Mouse (Mus musculus): ENCODE data around the gene Coil. TPM values are rescaled to one million over a fixed set of nuclear protein-coding genes. Genes with fewer than 3 reads are reported as not detected.

The Coil gene
- polyA plus RNA-seq, 2 experiments = 2.6 to 4.0 TPM

DNA sequence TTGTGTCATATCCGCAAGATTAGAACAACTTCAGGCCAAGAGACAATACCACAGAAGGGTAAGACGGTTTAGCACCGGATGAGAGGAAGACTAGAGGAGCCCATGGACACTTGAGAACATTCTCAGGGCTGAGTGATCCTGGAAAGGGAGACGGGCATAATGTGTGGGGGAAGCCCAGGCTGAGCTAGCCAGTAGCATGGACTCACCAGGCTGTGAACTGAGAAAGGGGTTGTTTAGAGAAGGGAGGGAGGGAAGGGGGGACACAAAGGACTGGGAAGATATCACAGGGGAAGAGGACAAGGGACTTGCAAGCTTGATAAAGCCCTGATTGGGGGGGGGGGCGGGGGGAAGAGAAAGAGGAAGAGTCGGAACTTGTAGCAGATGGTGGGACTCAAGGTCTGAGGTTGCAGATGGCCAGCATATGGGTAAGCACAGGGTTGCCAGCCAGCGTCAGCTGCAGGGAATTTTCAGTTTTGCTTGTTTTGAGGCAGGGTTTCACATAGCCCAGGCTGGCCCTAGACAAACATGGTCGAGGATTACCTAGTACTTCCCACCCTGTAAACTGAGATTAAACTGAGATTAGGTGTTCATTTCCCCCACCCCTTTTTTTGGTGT is 24.0 kb upstream of the Coil start:
- ATAC-seq (ENCODE audit: insufficient read depth) = no peak
- DNase-seq (ENCODE audit: low read depth in 3 of 3, low spot score in 3 of 3) = no peak
- Histone ChIP-seq H3K4me2 (ENCODE audit: low read depth) (no peak overlapping the region), H3K9me3 (ENCODE audit: control insufficient read depth, low read length) (no peaks in the 10 kb centered on the region), H3K36me3 (replicated peaks; ENCODE audit: control insufficient read depth, insufficient read depth, low read depth) (no peaks in the 10 kb centered on the region; the same call in 1 of the 2 replicates), H3K9ac (replicated peaks) (no peak overlapping the region), H3K27me3 (ENCODE audit: control insufficient read depth, insufficient read depth, low read length) (no peaks in the 10 kb centered on the region), H3K27ac (no peak overlapping the region), H3K4me1 (replicated peaks; ENCODE audit: control insufficient read depth in 2 of 2, insufficient read depth in 2 of 2, low read length in 1 of 2) (peaks cover 0 to 7% of the 10 kb centered on the region in 2 experiments; a peak in 2 of 4 replicates), H3K4me3 (ENCODE audit: insufficient read depth in 1 of 2, low read depth in 2 of 2, low read length in 2 of 2) (no peak overlapping the region)
- no peak for TF ChIP-seq CTCF (IDR thresholded peaks at IDR 0.05; ENCODE audit: low read depth)
- no peak for TF ChIP-seq EP300 (IDR thresholded peaks at IDR 0.05; ENCODE audit: low read depth)
- 28% methylated on average over 7 of the region's 8 CpGs for WGBS (ENCODE audit: insufficient replicate concordance)

DNA sequence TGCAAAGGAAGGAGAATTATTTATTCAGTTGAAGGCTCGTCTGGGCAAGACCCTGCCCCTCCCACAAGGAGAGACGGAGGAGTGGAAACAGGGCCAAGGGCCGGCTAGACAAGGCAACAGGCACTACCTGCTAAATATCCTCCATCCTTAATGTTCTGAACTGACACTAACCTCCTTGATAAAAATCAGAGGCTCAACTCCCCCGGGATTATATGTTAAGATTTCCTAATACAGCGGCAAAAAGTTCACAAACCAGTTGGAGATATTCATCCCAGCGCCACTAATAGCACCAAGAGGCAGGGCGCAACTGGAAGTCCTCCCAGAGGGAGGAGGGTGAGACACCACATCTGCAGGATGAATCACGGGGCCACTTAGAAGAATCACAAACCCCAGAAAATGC is 21.2 kb upstream of the Coil start:
- Histone ChIP-seq H3K4me3 (ENCODE audit: insufficient read depth in 1 of 2, low read depth in 2 of 2, low read length in 2 of 2) (no peak overlapping the region), H3K27me3 (ENCODE audit: control insufficient read depth, insufficient read depth, low read length) (no peaks in the 10 kb centered on the region), H3K4me1 (replicated peaks; ENCODE audit: control insufficient read depth in 2 of 2, insufficient read depth in 2 of 2, low read length in 1 of 2) (peaks cover 6 to 14% of the 10 kb centered on the region in 2 experiments), H3K36me3 (replicated peaks; ENCODE audit: control insufficient read depth, insufficient read depth, low read depth) (no peaks in the 10 kb centered on the region; the same call in 1 of the 2 replicates), H3K4me2 (ENCODE audit: low read depth) (no peak overlapping the region), H3K9ac (replicated peaks) (no peak overlapping the region), H3K27ac (no peak overlapping the region), H3K9me3 (ENCODE audit: control insufficient read depth, low read length) (no peaks in the 10 kb centered on the region)
- TF ChIP-seq EP300 (IDR thresholded peaks at IDR 0.05; ENCODE audit: low read depth) (no peak), CTCF (IDR thresholded peaks at IDR 0.05; ENCODE audit: low read depth) (no peak)
- WGBS (ENCODE audit: insufficient replicate concordance) = 71% methylated on average over 8 of the region's 8 CpGs
- DNase-seq (ENCODE audit: low read depth in 3 of 3, low spot score in 3 of 3) (no peak), ATAC-seq (ENCODE audit: insufficient read depth) (no peak)

DNA sequence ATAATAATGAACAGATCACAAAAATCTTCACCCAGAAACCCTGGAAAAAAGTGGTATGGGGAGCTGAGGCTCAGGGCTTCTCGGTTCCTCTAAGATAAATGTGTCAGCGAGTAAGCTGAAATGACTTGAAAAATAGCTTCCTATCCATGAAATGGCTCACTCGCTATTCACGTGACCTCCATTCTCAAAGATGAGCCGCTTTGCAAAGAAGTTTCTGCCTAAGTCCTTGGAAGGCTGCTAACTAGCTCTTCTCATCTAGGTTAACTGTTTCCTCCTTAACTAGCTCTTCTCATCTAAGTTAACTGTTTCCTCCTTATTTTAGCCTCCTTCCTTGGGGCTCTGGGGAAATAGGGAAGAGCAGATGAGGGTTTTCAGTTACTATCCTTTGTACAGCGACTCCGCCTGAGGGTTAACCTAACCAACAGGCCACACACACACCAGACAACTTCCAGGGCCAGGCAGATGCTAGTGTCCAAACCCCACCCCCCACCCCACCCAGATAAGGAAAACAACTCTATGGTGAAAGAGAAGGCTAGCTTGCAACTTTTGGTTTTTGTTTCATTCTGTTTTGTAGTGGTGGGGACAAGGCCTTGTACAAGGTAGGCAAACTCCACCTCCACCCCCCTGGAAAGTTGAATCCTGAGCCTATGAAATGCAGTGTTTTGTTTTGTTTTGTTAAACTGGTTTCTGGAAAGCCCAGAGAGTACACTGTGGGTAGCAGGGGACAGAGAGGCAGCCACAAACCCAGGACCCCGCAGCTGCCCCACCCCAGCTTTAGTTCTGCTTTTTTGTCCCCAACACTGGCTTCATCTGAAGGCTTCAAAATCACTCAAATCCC is 20.0 kb upstream of the Coil start:
- DNase-seq (ENCODE audit: low read depth in 3 of 3, low spot score in 3 of 3) (no peak), ATAC-seq (ENCODE audit: insufficient read depth) (no peak)
- TF ChIP-seq CTCF (IDR thresholded peaks at IDR 0.05; ENCODE audit: low read depth) = no peak
- no peak for TF ChIP-seq EP300 (IDR thresholded peaks at IDR 0.05; ENCODE audit: low read depth)
- Histone ChIP-seq H3K9me3 (ENCODE audit: control insufficient read depth, low read length) (no peaks in the 10 kb centered on the region), H3K4me3 (ENCODE audit: insufficient read depth in 1 of 2, low read depth in 2 of 2, low read length in 2 of 2) (no peak overlapping the region), H3K36me3 (replicated peaks; ENCODE audit: control insufficient read depth, insufficient read depth, low read depth) (no peaks in the 10 kb centered on the region; the same call in 1 of the 2 replicates), H3K4me2 (ENCODE audit: low read depth) (no peak overlapping the region), H3K4me1 (replicated peaks; ENCODE audit: control insufficient read depth in 2 of 2, insufficient read depth in 2 of 2, low read length in 1 of 2) (peaks cover 6 to 22% of the 10 kb centered on the region in 2 experiments), H3K9ac (replicated peaks) (no peak overlapping the region), H3K27ac (no peak overlapping the region), H3K27me3 (ENCODE audit: control insufficient read depth, insufficient read depth, low read length) (no peaks in the 10 kb centered on the region)
- 49% methylated on average over 8 of the region's 8 CpGs for WGBS (ENCODE audit: insufficient replicate concordance)

DNA sequence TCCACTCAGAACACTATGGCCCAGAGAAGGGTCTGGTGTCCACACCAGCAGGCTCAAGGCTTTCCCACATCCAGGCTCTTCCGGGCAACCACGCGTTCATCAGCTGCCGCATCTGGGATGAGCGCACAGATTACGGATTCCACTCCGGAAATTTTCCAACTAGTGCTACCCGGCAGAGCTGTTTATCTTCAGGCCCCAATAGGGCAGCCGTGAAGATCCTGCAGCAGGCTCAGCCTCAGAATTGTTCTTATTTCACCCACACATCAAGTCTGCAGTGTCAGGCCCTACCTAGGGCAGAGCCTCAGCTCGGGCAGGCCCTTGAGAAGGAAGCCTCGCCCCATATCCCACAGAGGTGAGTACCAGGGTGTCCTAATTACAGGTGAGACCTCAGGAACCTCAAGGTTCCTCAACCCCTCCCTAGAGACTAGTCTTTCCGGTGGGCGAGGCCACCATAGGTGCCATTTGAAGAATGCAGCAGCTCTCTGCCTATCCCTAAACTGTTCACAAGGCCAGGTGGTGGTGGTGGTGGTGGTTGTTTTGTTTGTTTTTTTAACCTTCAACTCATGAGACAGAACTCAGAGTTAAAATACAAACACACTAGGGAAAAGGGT is 19.3 kb upstream of the Coil start:
- H3K4me2 ChIP-seq (ENCODE audit: low read depth) = no peak overlapping the region
- H3K36me3 ChIP-seq (replicated peaks; ENCODE audit: control insufficient read depth, insufficient read depth, low read depth) = no peaks in the 10 kb centered on the region; the same call in 1 of the 2 replicates
- TF ChIP-seq CTCF (IDR thresholded peaks at IDR 0.05; ENCODE audit: low read depth) = no peak
- TF ChIP-seq EP300 (IDR thresholded peaks at IDR 0.05; ENCODE audit: low read depth) = no peak
- no peak overlapping the region for H3K27ac ChIP-seq
- H3K27me3 ChIP-seq (ENCODE audit: control insufficient read depth, insufficient read depth, low read length) = no peaks in the 10 kb centered on the region
- H3K4me1 ChIP-seq (replicated peaks; ENCODE audit: control insufficient read depth in 2 of 2, insufficient read depth in 2 of 2, low read length in 1 of 2) = peaks cover 6 to 22% of the 10 kb centered on the region in 2 experiments
- H3K4me3 ChIP-seq (ENCODE audit: insufficient read depth in 1 of 2, low read depth in 2 of 2, low read length in 2 of 2) = no peak overlapping the region
- ATAC-seq (ENCODE audit: insufficient read depth) (no peak), DNase-seq (ENCODE audit: low read depth in 3 of 3, low spot score in 3 of 3) (no peak)
- WGBS (ENCODE audit: insufficient replicate concordance) = 79% methylated on average over 13 of the region's 13 CpGs
- no peaks in the 10 kb centered on the region for H3K9me3 ChIP-seq (ENCODE audit: control insufficient read depth, low read length)
- no peak overlapping the region for H3K9ac ChIP-seq (replicated peaks)

DNA sequence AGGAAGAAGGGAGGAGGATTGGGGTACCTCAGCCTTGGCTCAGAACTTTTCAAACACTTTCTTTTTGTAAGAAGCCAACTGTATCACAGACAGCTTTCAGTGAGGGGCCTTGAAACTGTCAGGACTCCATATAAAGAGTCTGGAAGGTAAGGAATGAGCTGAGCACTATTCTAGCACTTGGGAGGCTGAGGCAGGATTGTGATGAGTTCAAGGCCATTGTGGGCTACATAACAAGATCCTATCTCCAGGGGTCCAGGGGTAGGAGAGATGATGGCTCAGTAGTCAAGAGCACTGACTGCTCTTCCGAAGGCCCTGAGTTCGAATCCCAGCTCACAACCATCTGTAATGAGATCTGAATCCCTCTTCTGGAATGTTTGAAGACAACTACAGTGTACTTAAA is 18.5 kb upstream of the Coil start:
- H3K4me1 ChIP-seq (replicated peaks; ENCODE audit: control insufficient read depth in 2 of 2, insufficient read depth in 2 of 2, low read length in 1 of 2) = peaks cover 6 to 22% of the 10 kb centered on the region in 2 experiments
- no peaks in the 10 kb centered on the region for H3K27me3 ChIP-seq (ENCODE audit: control insufficient read depth, insufficient read depth, low read length)
- no peak for ATAC-seq (ENCODE audit: insufficient read depth)
- H3K4me3 ChIP-seq (ENCODE audit: insufficient read depth in 1 of 2, low read depth in 2 of 2, low read length in 2 of 2) = no peak overlapping the region
- no peaks in the 10 kb centered on the region for H3K9me3 ChIP-seq (ENCODE audit: control insufficient read depth, low read length)
- TF ChIP-seq EP300 (IDR thresholded peaks at IDR 0.05; ENCODE audit: low read depth) = no peak
- TF ChIP-seq CTCF (IDR thresholded peaks at IDR 0.05; ENCODE audit: low read depth) = no peak
- H3K36me3 ChIP-seq (replicated peaks; ENCODE audit: control insufficient read depth, insufficient read depth, low read depth) = no peaks in the 10 kb centered on the region; the same call in 1 of the 2 replicates
- DNase-seq (ENCODE audit: low read depth in 3 of 3, low spot score in 3 of 3) = no peak
- WGBS (ENCODE audit: insufficient replicate concordance) = 74% methylated on average over 2 of the region's 2 CpGs
- H3K4me2 ChIP-seq (ENCODE audit: low read depth) = no peak overlapping the region
- H3K9ac ChIP-seq (replicated peaks) = no peak overlapping the region
- no peak overlapping the region for H3K27ac ChIP-seq

All from liver, embryonic 14.5 days (tissue).